Mouse (Mus musculus) neural tube, embryonic 12.5 days (tissue): ENCODE measurements around the gene Rbm17. TPM values are rescaled to one million over a fixed set of nuclear protein-coding genes. Genes with fewer than 3 reads are reported as not detected.
A peak's percentile ranks its signal among the peaks of the same experiment; 100 is the strongest.
"Not testable (repeated sequence)": the region's sequence is repeated elsewhere in the genome, so short reads cannot be mapped to it uniquely, and the experiment has no call there.

Source experiments
- ATAC-seq: fragments of 200-750 bp; cut with Nextera tagmentation; 2 replicates; pipeline ENCODE4 v1.8.0; 2017; ENCODE audit warnings: low read depth, mild to moderate bottlenecking, moderate TSS enrichment, moderate library complexity; ENCODE audit not compliant: low FRiP score
- H3K27ac ChIP-seq: fragments of 300-500 bp; sonication (generic); 2 replicates; pipeline ENCODE4 v1.5.1; 2016
- H3K27me3 ChIP-seq: fragments of 300-500 bp; sonication (generic); replicated peaks from 2 replicates; pipeline ENCODE4 v1.6.1; 2016; ENCODE audit warnings: mild to moderate bottlenecking
- H3K36me3 ChIP-seq: fragments of 300-500 bp; sonication (generic); 2 replicates; pipeline ENCODE4 v1.6.1; 2016; ENCODE audit warnings: mild to moderate bottlenecking
- H3K4me1 ChIP-seq: fragments of 300-500 bp; sonication (generic); 2 replicates; pipeline ENCODE4 v1.6.1; 2016
- H3K4me2 ChIP-seq: fragments of 300-500 bp; sonication (generic); replicated peaks from 2 replicates; pipeline ENCODE4 v1.6.1; 2016; ENCODE audit warnings: mild to moderate bottlenecking
- H3K4me3 ChIP-seq: fragments of 300-500 bp; sonication (generic); 2 replicates; pipeline ENCODE4 v1.5.1; 2016
- H3K9ac ChIP-seq: fragments of 300-500 bp; sonication (generic); 2 replicates; pipeline ENCODE4 v1.6.1; 2016; ENCODE audit warnings: mild to moderate bottlenecking
- H3K9me3 ChIP-seq: fragments of 300-500 bp; sonication (generic); 2 replicates; pipeline ENCODE4 v1.6.1; 2016; ENCODE audit warnings: mild to moderate bottlenecking
- WGBS: fragments of 180-500 bp; shearing (Covaris S2); methylation state at CpG from one replicate; pipeline ENCODE4 v1.1.7; 2016; 5-methylcytosine and 5-hydroxymethylcytosine counted together
- polyA plus RNA-seq: library from polyadenylated mRNA; unstranded; fragments of >200 nt; fragmentation: Nextera tagmentation; extraction: Ambion mirVana; gene quantifications from 2 replicates; pipeline ENCODE4 v1.2.1, GENCODE M21; 2016

The Rbm17 gene
- polyA plus RNA-seq, 1 experiment from 2014 or later = 168 TPM

GRCm38 (mm10) chr2:11623726-11624125 is 19.8 kb upstream of the Rbm17 start:
- H3K4me3 ChIP-seq = no peak overlapping the region
- no peaks in the 10 kb centered on the region for H3K36me3 ChIP-seq
- H3K4me2 ChIP-seq = no peak overlapping the region
- no peaks in the 10 kb centered on the region for H3K9me3 ChIP-seq
- ATAC-seq = no peak
- no peaks in the 10 kb centered on the region for H3K4me1 ChIP-seq
- H3K27ac ChIP-seq = no peak overlapping the region
- 93% methylated on average over 2 of the region's 2 CpGs for WGBS
- H3K9ac ChIP-seq = no peak overlapping the region
- no peaks in the 10 kb centered on the region for H3K27me3 ChIP-seq

- Histone ChIP-seq H3K9ac (no peak overlapping the region), H3K27ac (no peak overlapping the region), H3K4me2 (no peak overlapping the region), H3K27me3 (no peaks in the 10 kb centered on the region), H3K4me1 (no peaks in the 10 kb centered on the region), H3K36me3 (no peaks in the 10 kb centered on the region), H3K4me3 (no peak overlapping the region), H3K9me3 (no peaks in the 10 kb centered on the region)
- WGBS = 92% methylated on average over 8 of the region's 8 CpGs
- ATAC-seq = no peak
These were observed 19.2 kb upstream of the Rbm17 start for GRCm38 (mm10) chr2:11623173-11623572.

- ATAC-seq = no peak
- Histone ChIP-seq H3K4me3 (no peak overlapping the region), H3K4me2 (no peak overlapping the region), H3K36me3 (no peaks in the 10 kb centered on the region), H3K4me1 (no peaks in the 10 kb centered on the region), H3K27me3 (no peaks in the 10 kb centered on the region), H3K27ac (no peak overlapping the region), H3K9me3 (0 out of 2 replicates have a peak, but pooled peaks cover 6% of the 10 kb centered on the region), H3K9ac (no peak overlapping the region)
- WGBS = 81% methylated on average over 2 of the region's 2 CpGs
These were observed 15.6 kb upstream of the Rbm17 start for GRCm38 (mm10) chr2:11619598-11619997.

- no peaks in the 10 kb centered on the region for H3K27me3 ChIP-seq
- no peak overlapping the region for H3K4me2 ChIP-seq
- H3K27ac ChIP-seq = no peak overlapping the region
- no peak overlapping the region for H3K4me3 ChIP-seq
- WGBS = 93% methylated on average over 9 of the region's 9 CpGs
- no peaks in the 10 kb centered on the region for H3K4me1 ChIP-seq
- no peaks in the 10 kb centered on the region for H3K36me3 ChIP-seq
- 0 out of 2 replicates have a peak, but pooled peaks cover 6% of the 10 kb centered on the region for H3K9me3 ChIP-seq
- no peak overlapping the region for H3K9ac ChIP-seq
- no peak for ATAC-seq
These were observed 12.9 kb upstream of the Rbm17 start for GRCm38 (mm10) chr2:11616846-11617245.

GRCm38 (mm10) chr2:11612939-11613338 is 9.0 kb upstream of the Rbm17 start:
- not testable (repeated sequence) for H3K4me2 ChIP-seq, H3K4me1 ChIP-seq, ATAC-seq, H3K9me3 ChIP-seq, H3K27ac ChIP-seq, H3K36me3 ChIP-seq, H3K27me3 ChIP-seq, H3K9ac ChIP-seq, H3K4me3 ChIP-seq
- 93% methylated on average over 6 of the region's 6 CpGs for WGBS

- not testable (repeated sequence) for H3K4me3 ChIP-seq, ATAC-seq, H3K27ac ChIP-seq
These were observed 2.8 kb upstream of the Rbm17 start for GRCm38 (mm10) chr2:11606718-11607117.

GRCm38 (mm10) chr2:11604911-11605310 is 958 bp upstream of the Rbm17 start:
- H3K36me3 ChIP-seq = peaks cover 10% of the 10 kb centered on the region
- H3K27ac ChIP-seq = no peak overlapping the region
- no peak for ATAC-seq
- no peak overlapping the region for H3K4me3 ChIP-seq
- no peaks in the 10 kb centered on the region for H3K27me3 ChIP-seq
- peaks cover 8% of the 10 kb centered on the region for H3K4me1 ChIP-seq
- no peak overlapping the region for H3K4me2 ChIP-seq
- H3K9ac ChIP-seq = no peak overlapping the region
- no peaks in the 10 kb centered on the region for H3K9me3 ChIP-seq

More at GRCm38 (mm10) chr2:11606718-11607117, 2.8 kb upstream of the Rbm17 start:
- 83% methylated on average over 4 of the region's 4 CpGs for WGBS
- H3K4me2 ChIP-seq, H3K4me1 ChIP-seq, H3K27me3 ChIP-seq, H3K9ac ChIP-seq, H3K9me3 ChIP-seq, H3K36me3 ChIP-seq: not testable (repeated sequence)

GRCm38 (mm10) chr2:11602506-11603489 is 1.2 kb downstream of the Rbm17 start:
- under 1% methylated on average over 78 of the region's 78 CpGs for WGBS

GRCm38 (mm10) chr2:11601795-11602194 is 2.2 kb downstream of the Rbm17 start:
- H3K4me2 ChIP-seq = peak overlapping the region; percentile 89
- WGBS = 91% methylated on average over 6 of the region's 6 CpGs
- ATAC-seq = no peak
- peak overlapping the region; percentile 97; the same call in 1 of the 2 replicates for H3K9ac ChIP-seq
- H3K27me3 ChIP-seq = no peaks in the 10 kb centered on the region
- no peaks in the 10 kb centered on the region for H3K9me3 ChIP-seq
- H3K4me3 ChIP-seq = peak overlapping the region; percentile 94; the same call in 1 of the 2 replicates
- peaks cover 8% of the 10 kb centered on the region for H3K4me1 ChIP-seq
- H3K36me3 ChIP-seq = peaks cover 37% of the 10 kb centered on the region
- no peak overlapping the region for H3K27ac ChIP-seq

More at GRCm38 (mm10) chr2:11602506-11603489, 1.2 kb downstream of the Rbm17 start:
- H3K9me3 ChIP-seq = no peaks in the 10 kb centered on the region
- ATAC-seq = peak; percentile 99
- H3K4me1 ChIP-seq = peaks cover 8% of the 10 kb centered on the region
- H3K4me2 ChIP-seq = peak overlapping the region; percentile 89
- H3K4me3 ChIP-seq = peak overlapping the region; percentile 94
- no peaks in the 10 kb centered on the region for H3K27me3 ChIP-seq
- peaks cover 27% of the 10 kb centered on the region for H3K36me3 ChIP-seq
- peak overlapping the region; percentile 97 for H3K9ac ChIP-seq
- H3K27ac ChIP-seq = no peak overlapping the region

GRCm38 (mm10) chr2:11597906-11598305 is 6.0 kb downstream of the Rbm17 start:
- peaks cover 67% of the 10 kb centered on the region for H3K36me3 ChIP-seq

GRCm38 (mm10) chr2:11596690-11597089 is 7.3 kb downstream of the Rbm17 start:
- H3K4me2 ChIP-seq = no peak overlapping the region
- no peak overlapping the region for H3K4me3 ChIP-seq
- 91% methylated on average over 2 of the region's 2 CpGs for WGBS
- ATAC-seq = no peak
- H3K9me3 ChIP-seq = no peaks in the 10 kb centered on the region
- H3K4me1 ChIP-seq = peaks cover 2% of the 10 kb centered on the region
- no peaks in the 10 kb centered on the region for H3K27me3 ChIP-seq
- H3K27ac ChIP-seq = no peak overlapping the region
- H3K36me3 ChIP-seq = peaks cover 79% of the 10 kb centered on the region
- H3K9ac ChIP-seq = no peak overlapping the region

More at GRCm38 (mm10) chr2:11597906-11598305, 6.0 kb downstream of the Rbm17 start:
- 96% methylated on average over 7 of the region's 7 CpGs for WGBS
- Histone ChIP-seq H3K4me1 (peaks cover 8% of the 10 kb centered on the region), H3K4me2 (no peak overlapping the region), H3K27me3 (no peaks in the 10 kb centered on the region), H3K9ac (no peak overlapping the region), H3K27ac (no peak overlapping the region), H3K4me3 (no peak overlapping the region), H3K9me3 (no peaks in the 10 kb centered on the region)
- ATAC-seq = no peak

GRCm38 (mm10) chr2:11587996-11588395 is 16.0 kb downstream of the Rbm17 start:
- ATAC-seq = no peak
- no peak overlapping the region for H3K4me2 ChIP-seq
- H3K36me3 ChIP-seq = peaks cover 95% of the 10 kb centered on the region
- WGBS = 90% methylated on average over 4 of the region's 4 CpGs
- H3K27me3 ChIP-seq = no peaks in the 10 kb centered on the region
- no peaks in the 10 kb centered on the region for H3K9me3 ChIP-seq
- H3K27ac ChIP-seq = no peak overlapping the region
- no peak overlapping the region for H3K9ac ChIP-seq
- H3K4me1 ChIP-seq = no peaks in the 10 kb centered on the region
- no peak overlapping the region for H3K4me3 ChIP-seq
